Mouse (Mus musculus): ENCODE measurements around the gene Kbtbd6. TPM values are rescaled to one million over a fixed set of nuclear protein-coding genes. Genes with fewer than 3 reads are reported as not detected.
"Not testable (repeated sequence)": the region's sequence is repeated elsewhere in the genome, so short reads cannot be mapped to it uniquely, and the experiment has no call there.

Kbtbd6 gene
- total and polyA plus RNA-seq, 3 experiments: 0.12 TPM; not detected in 2

GRCm38 (mm10) chr14:79425979-79426729 lies 25.5 kb upstream of the Kbtbd6 start, which contains the start of gene Kbtbd7 (continued):
- TF ChIP-seq ELF1 (IDR thresholded peaks at IDR 0.05; ENCODE audit: low read depth, low read length) (peak; percentile 66; the same call in 1 of the 2 replicates), MAFK (IDR thresholded peaks at IDR 0.05; ENCODE audit: borderline replicate concordance, low read depth, low read length) (no peak), MAZ (IDR thresholded peaks at IDR 0.05; ENCODE audit: low read depth, low read length) (no peak), TBP (IDR thresholded peaks at IDR 0.05; ENCODE audit: low read depth, low read length) (peak; percentile 86), MXI1 (IDR thresholded peaks at IDR 0.05; ENCODE audit: low read depth, low read length) (0 out of 2 replicates have a peak, but pooled peaks have one; percentile 69), TCF12 (IDR thresholded peaks at IDR 0.05; ENCODE audit: low read depth, low read length) (no peak; the same call in none of the 2 replicates)

GRCm38 (mm10) chr14:79426730-79427365 lies 24.8 kb upstream of the Kbtbd6 start:
- H3K27me3 ChIP-seq (ENCODE audit: control insufficient read depth in 1 of 2, insufficient read depth in 2 of 2, low read length in 2 of 2); H3K79me2 ChIP-seq (ENCODE audit: control insufficient read depth, insufficient read depth, low read length, poor library complexity); H3K36me3 ChIP-seq (ENCODE audit: control insufficient read depth in 1 of 2, insufficient read depth in 2 of 2, low read length in 2 of 2); H3K9me3 ChIP-seq (replicated peaks; ENCODE audit: insufficient read depth, low read length); DNase-seq (ENCODE audit: low read depth, low spot score): not testable (repeated sequence)
- Histone ChIP-seq H3K4me1 (ENCODE audit: control insufficient read depth in 1 of 2, insufficient read depth in 2 of 2, low read length in 2 of 2) (peaks cover 0 to 11% of the 10 kb centered on the region in 2 experiments; a peak in 2 of 4 replicates), H3K4me3 (ENCODE audit: control insufficient read depth in 1 of 2, insufficient read depth in 1 of 2, low read depth in 2 of 2, low read length in 2 of 2) (peak overlapping the region in 1 of 2 experiments; percentile 38; a peak in 3 of 4 replicates), H3K27ac (ENCODE audit: control insufficient read depth, low read depth, low read length) (peak overlapping the region; percentile 50), H3K9ac (ENCODE audit: control insufficient read depth, low read depth, low read length, poor library complexity, severe bottlenecking) (peak overlapping the region; percentile 28)

DNA sequence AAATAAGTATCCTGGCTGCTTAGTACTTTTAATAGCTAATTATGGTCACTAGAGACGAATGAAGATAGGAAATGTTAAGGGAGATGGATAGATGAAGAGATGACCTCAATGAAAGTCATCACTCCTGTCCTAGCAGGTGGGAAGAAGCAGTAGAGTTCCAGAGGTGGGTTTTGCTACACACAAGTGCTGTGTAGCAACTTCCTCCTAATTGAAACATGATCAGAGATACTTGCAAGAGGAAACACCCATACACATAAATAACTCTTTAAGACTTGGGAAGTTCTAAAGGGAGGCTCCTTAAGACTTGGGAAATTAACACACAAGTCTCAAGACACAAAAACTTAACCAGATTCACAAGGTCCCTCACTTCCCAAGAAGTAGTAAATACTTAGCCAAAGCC lies 17.6 kb upstream of the Kbtbd6 start:
- no peak for TF ChIP-seq MAFK (IDR thresholded peaks at IDR 0.05; ENCODE audit: borderline replicate concordance, low read depth, low read length)
- no peak for TF ChIP-seq USF2 (IDR thresholded peaks at IDR 0.05; ENCODE audit: borderline replicate concordance in 1 of 2, insufficient read depth in 1 of 2, low read depth in 1 of 2, low read length in 2 of 2)
- no peak for TF ChIP-seq TAL1 (IDR thresholded peaks at IDR 0.05; ENCODE audit: low read length)
- TF ChIP-seq GATA1 (IDR thresholded peaks at IDR 0.05; ENCODE audit: low read depth, low read length): no peak
- TF ChIP-seq USF1 (IDR thresholded peaks at IDR 0.05; ENCODE audit: low read depth, low read length): no peak
- Histone ChIP-seq H3K9me3 (replicated peaks; ENCODE audit: insufficient read depth, low read length) (no peaks in the 10 kb centered on the region), H3K27me3 (ENCODE audit: control insufficient read depth in 1 of 2, insufficient read depth in 2 of 2, low read length in 2 of 2) (no peaks in the 10 kb centered on the region), H3K4me1 (ENCODE audit: control insufficient read depth in 1 of 2, insufficient read depth in 2 of 2, low read length in 2 of 2) (peaks cover 0 to 6% of the 10 kb centered on the region in 2 experiments; a peak in 2 of 4 replicates), H3K4me3 (ENCODE audit: control insufficient read depth in 1 of 2, insufficient read depth in 1 of 2, low read depth in 2 of 2, low read length in 2 of 2) (no peak overlapping the region), H3K9ac (ENCODE audit: control insufficient read depth, low read depth, low read length, poor library complexity, severe bottlenecking) (no peak overlapping the region), H3K36me3 (ENCODE audit: control insufficient read depth in 1 of 2, insufficient read depth in 2 of 2, low read length in 2 of 2) (peaks cover 0 to 6% of the 10 kb centered on the region in 2 experiments; a peak in 2 of 4 replicates), H3K27ac (ENCODE audit: control insufficient read depth, low read depth, low read length) (no peak overlapping the region), H3K79me2 (ENCODE audit: control insufficient read depth, insufficient read depth, low read length, poor library complexity) (no peaks in the 10 kb centered on the region)
- no peak for DNase-seq (ENCODE audit: low read depth, low spot score)

Data from MEL (cell line).